Mouse (Mus musculus) kidney, embryonic 16.5 days (tissue): ENCODE data around the gene Rccd1. TPM values are rescaled to one million over a fixed set of nuclear protein-coding genes. Genes with fewer than 3 reads are reported as not detected.
"Not testable (repeated sequence)": the region's sequence is repeated elsewhere in the genome, so short reads cannot be mapped to it uniquely, and the experiment has no call there.

Source experiments
- ATAC-seq: fragments of 200-750 bp; cut with Nextera tagmentation; 2 replicates; pipeline ENCODE4 v1.8.0; 2017; ENCODE audit warnings: moderate TSS enrichment; ENCODE audit not compliant: low FRiP score, low TSS enrichment
- H3K27ac ChIP-seq: fragments of 300-500 bp; sonication (generic); 2 replicates; pipeline ENCODE4 v1.5.1; 2014; ENCODE audit warnings: low read length
- H3K27me3 ChIP-seq: fragments of 300-500 bp; sonication (generic); 2 replicates; pipeline ENCODE4 v1.6.1; 2014; ENCODE audit warnings: low read length, control low read depth, mixed read lengths; ENCODE audit not compliant: insufficient read depth
- H3K36me3 ChIP-seq: fragments of 300-500 bp; sonication (generic); 2 replicates; pipeline ENCODE4 v1.6.1; 2014; ENCODE audit warnings: low read length, control low read depth, mixed read lengths; ENCODE audit not compliant: insufficient read depth
- H3K4me1 ChIP-seq: fragments of 300-500 bp; sonication (generic); 2 replicates; pipeline ENCODE4 v1.6.1; 2014; ENCODE audit warnings: low read length, control low read depth, mixed read lengths; ENCODE audit not compliant: insufficient read depth
- H3K4me2 ChIP-seq: fragments of 300-500 bp; sonication (generic); replicated peaks from 2 replicates; pipeline ENCODE4 v1.6.1; 2014; ENCODE audit warnings: low read depth, low read length
- H3K4me3 ChIP-seq: fragments of 300-500 bp; sonication (generic); 2 replicates; pipeline ENCODE4 v1.5.1; 2014; ENCODE audit warnings: mild to moderate bottlenecking, low read length
- H3K9ac ChIP-seq: fragments of 300-500 bp; sonication (generic); replicated peaks from 2 replicates; pipeline ENCODE4 v1.6.1; 2014; ENCODE audit warnings: low read length
- H3K9me3 ChIP-seq: fragments of 300-500 bp; sonication (generic); 2 replicates; pipeline ENCODE4 v1.6.1; 2016; ENCODE audit warnings: low read length, control low read depth
- WGBS: fragments of 180-500 bp; shearing (Covaris S2); extraction: QIAGEN DNeasy Blood & Tissue Kit; methylation state at CpG from one replicate; pipeline ENCODE4 v1.1.7; 2014; 5-methylcytosine and 5-hydroxymethylcytosine counted together
- polyA plus RNA-seq: library from polyadenylated mRNA; unstranded; fragments of >200 nt; fragmentation: Nextera tagmentation; extraction: Ambion mirVana; gene quantifications from 2 replicates; pipeline ENCODE4 v1.2.1, GENCODE M21; 2015

Gene Rccd1
- polyA plus RNA-seq, 1 experiment from 2014 or later = 7.8 TPM

DNA sequence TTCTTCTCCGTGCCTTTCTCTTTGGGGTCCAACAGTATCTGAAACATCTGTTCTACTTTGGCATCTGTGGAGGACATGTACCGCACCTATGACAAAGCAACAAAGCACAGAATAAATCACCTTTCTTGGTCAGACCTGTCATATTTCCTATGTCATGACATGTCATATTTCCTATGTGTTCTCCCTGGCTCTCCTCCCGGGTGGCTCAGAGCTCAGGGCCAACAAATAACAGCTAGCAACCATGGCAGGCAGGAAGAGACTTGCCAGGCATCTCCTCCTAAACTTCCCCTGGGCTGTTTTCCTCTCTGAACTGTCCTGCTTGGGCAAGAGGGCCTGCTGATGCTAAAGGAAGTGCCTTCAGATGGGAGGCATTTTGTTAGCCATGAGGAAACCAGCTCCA, 12.7 kb upstream of the Rccd1 start:
- no peak overlapping the region for H3K27ac ChIP-seq
- H3K9me3 ChIP-seq = 0 out of 2 replicates have a peak, but pooled peaks cover 5% of the 10 kb centered on the region
- 92% methylated on average over 3 of the region's 3 CpGs for WGBS
- peaks cover 22% of the 10 kb centered on the region for H3K4me1 ChIP-seq
- H3K27me3 ChIP-seq = no peaks in the 10 kb centered on the region
- H3K36me3 ChIP-seq = peaks cover 48% of the 10 kb centered on the region
- no peak overlapping the region for H3K4me2 ChIP-seq
- H3K4me3 ChIP-seq = no peak overlapping the region
- H3K9ac ChIP-seq = no peak overlapping the region
- no peak for ATAC-seq

GRCm38 (mm10) chr7:80334848-80335247, 10.6 kb upstream of the Rccd1 start:
- ATAC-seq = no peak
- Histone ChIP-seq H3K9me3 (0 out of 2 replicates have a peak, but pooled peaks cover 5% of the 10 kb centered on the region), H3K36me3 (peaks cover 69% of the 10 kb centered on the region), H3K4me1 (peaks cover 13% of the 10 kb centered on the region), H3K9ac (no peak overlapping the region), H3K27me3 (no peaks in the 10 kb centered on the region), H3K4me3 (no peak overlapping the region), H3K4me2 (no peak overlapping the region), H3K27ac (no peak overlapping the region)
- WGBS = 84% methylated on average over 4 of the region's 4 CpGs

DNA sequence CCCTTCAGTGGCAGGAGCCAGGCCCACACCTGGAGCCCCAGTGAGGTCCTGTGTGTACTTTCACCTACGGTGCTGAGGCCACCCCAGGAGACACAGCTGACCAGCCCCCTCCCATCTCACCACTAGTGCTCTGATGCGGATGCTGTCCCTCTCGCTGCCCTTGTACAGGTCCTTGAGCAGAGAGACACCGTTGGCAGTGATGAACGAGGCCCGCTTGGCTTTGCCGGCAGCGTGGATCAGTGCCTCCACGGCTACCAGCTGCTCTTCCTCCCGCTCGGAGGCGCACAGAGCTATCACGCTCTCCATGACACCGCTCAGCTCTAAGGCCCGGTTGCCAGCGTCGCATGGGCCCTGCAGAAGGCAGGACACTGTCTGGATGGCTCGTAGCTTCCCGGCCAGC, 7.2 kb upstream of the Rccd1 start:
- 91% methylated on average over 19 of the region's 19 CpGs for WGBS
- H3K27ac ChIP-seq = no peak overlapping the region
- no peak for ATAC-seq
- no peak overlapping the region for H3K9ac ChIP-seq
- no peak overlapping the region for H3K4me2 ChIP-seq
- H3K4me1 ChIP-seq = no peaks in the 10 kb centered on the region
- H3K4me3 ChIP-seq = no peak overlapping the region
- H3K36me3 ChIP-seq = peaks cover 91% of the 10 kb centered on the region
- no peaks in the 10 kb centered on the region for H3K27me3 ChIP-seq
- H3K9me3 ChIP-seq = 0 out of 2 replicates have a peak, but pooled peaks cover 5% of the 10 kb centered on the region

- 90% methylated on average over 8 of the region's 8 CpGs for WGBS
- H3K36me3 ChIP-seq = peaks cover 91% of the 10 kb centered on the region
- no peak overlapping the region for H3K9ac ChIP-seq
- H3K27me3 ChIP-seq = no peaks in the 10 kb centered on the region
- H3K27ac ChIP-seq = no peak overlapping the region
- H3K4me3 ChIP-seq = no peak overlapping the region
- no peak for ATAC-seq
- H3K4me1 ChIP-seq = peaks cover under 1% of the 10 kb centered on the region
- 0 out of 2 replicates have a peak, but pooled peaks cover 5% of the 10 kb centered on the region for H3K9me3 ChIP-seq
- no peak overlapping the region for H3K4me2 ChIP-seq
These were observed 6.0 kb upstream of the Rccd1 start for GRCm38 (mm10) chr7:80330278-80330677.

- Histone ChIP-seq H3K4me3 (no peak overlapping the region), H3K9ac (no peak overlapping the region), H3K4me1 (peaks cover 14% of the 10 kb centered on the region), H3K27ac (no peak overlapping the region), H3K36me3 (peaks cover 54% of the 10 kb centered on the region), H3K9me3 (no peaks in the 10 kb centered on the region), H3K27me3 (no peaks in the 10 kb centered on the region), H3K4me2 (no peak overlapping the region)
- ATAC-seq = no peak
- WGBS = 94% methylated on average over 19 of the region's 19 CpGs
These were observed 1.8 kb upstream of the Rccd1 start for GRCm38 (mm10) chr7:80326076-80326475.

GRCm38 (mm10) chr7:80325292-80325868, 1.1 kb upstream of the Rccd1 start:
- peak overlapping the region; percentile 69; the same call in 1 of the 2 replicates for H3K27ac ChIP-seq
- no peaks in the 10 kb centered on the region for H3K27me3 ChIP-seq
- no peaks in the 10 kb centered on the region for H3K9me3 ChIP-seq
- H3K4me2 ChIP-seq = no peak overlapping the region
- peaks cover 14% of the 10 kb centered on the region for H3K4me1 ChIP-seq
- 94% methylated on average over 16 of the region's 16 CpGs for WGBS
- peaks cover 52% of the 10 kb centered on the region for H3K36me3 ChIP-seq
- no peak for ATAC-seq
- no peak overlapping the region for H3K9ac ChIP-seq
- no peak overlapping the region for H3K4me3 ChIP-seq

GRCm38 (mm10) chr7:80324816-80325119, 514 bp upstream of the Rccd1 start:
- Histone ChIP-seq H3K4me1 (peaks cover 14% of the 10 kb centered on the region), H3K4me2 (peak overlapping the region; percentile 88), H3K36me3 (peaks cover 47% of the 10 kb centered on the region), H3K27ac (peak overlapping the region; percentile 94; the same call in 1 of the 2 replicates)
- not testable (repeated sequence) for H3K9me3 ChIP-seq, H3K4me3 ChIP-seq, ATAC-seq, H3K9ac ChIP-seq, H3K27me3 ChIP-seq
- WGBS = 38% methylated on average over 4 of the region's 5 CpGs

DNA sequence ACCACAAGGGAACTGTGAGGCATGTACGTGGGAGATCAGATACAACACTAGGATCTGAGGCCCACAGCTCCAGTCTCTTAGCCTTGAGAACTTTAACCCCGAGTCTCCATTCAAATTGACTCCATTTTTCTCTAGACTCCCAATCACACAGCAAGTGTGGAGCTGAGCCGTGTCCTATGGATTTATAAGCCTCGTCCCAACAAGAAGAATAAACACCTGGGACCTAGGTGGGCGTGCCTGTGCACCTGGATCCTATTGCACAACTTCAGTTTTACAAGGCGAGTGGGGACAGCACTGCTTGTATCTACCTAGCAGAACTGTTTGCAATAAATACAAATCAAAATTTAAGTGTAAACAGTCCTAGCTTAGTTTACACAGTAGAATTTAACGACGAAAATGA, 918 bp downstream of the Rccd1 start:
- Histone ChIP-seq H3K9ac (peak overlapping the region; percentile 83), H3K27ac (peak overlapping the region; percentile 94), H3K27me3 (no peaks in the 10 kb centered on the region), H3K4me1 (peaks cover 14% of the 10 kb centered on the region), H3K9me3 (no peaks in the 10 kb centered on the region), H3K36me3 (peaks cover 41% of the 10 kb centered on the region), H3K4me2 (peak overlapping the region; percentile 88), H3K4me3 (peak overlapping the region; percentile 80)
- WGBS = 12% methylated on average over 8 of the region's 8 CpGs
- ATAC-seq = no peak

GRCm38 (mm10) chr7:80319846-80320496, 4.3 kb downstream of the Rccd1 start:
- Histone ChIP-seq H3K4me2 (no peak overlapping the region), H3K36me3 (peaks cover 34% of the 10 kb centered on the region), H3K4me1 (peaks cover 11% of the 10 kb centered on the region), H3K27me3 (no peaks in the 10 kb centered on the region), H3K4me3 (no peak overlapping the region), H3K9me3 (no peaks in the 10 kb centered on the region), H3K9ac (no peak overlapping the region), H3K27ac (no peak overlapping the region)
- ATAC-seq = no peak
- WGBS = 84% methylated on average over 19 of the region's 19 CpGs

- Histone ChIP-seq H3K27me3 (no peaks in the 10 kb centered on the region), H3K27ac (no peak overlapping the region), H3K4me1 (peaks cover 10% of the 10 kb centered on the region), H3K4me3 (no peak overlapping the region), H3K36me3 (peaks cover 46% of the 10 kb centered on the region), H3K9ac (no peak overlapping the region), H3K9me3 (no peaks in the 10 kb centered on the region), H3K4me2 (no peak overlapping the region)
- WGBS = 94% methylated on average over 4 of the region's 4 CpGs
- ATAC-seq = no peak
These were observed 5.6 kb downstream of the Rccd1 start for GRCm38 (mm10) chr7:80318670-80319069.
